Mouse (Mus musculus): ENCODE measurements around the gene Plcb2. TPM values are rescaled to one million over a fixed set of nuclear protein-coding genes. Genes with fewer than 3 reads are reported as not detected.

The Plcb2 gene
- polyA plus RNA-seq, 1 experiment: 37.0 TPM

DNA sequence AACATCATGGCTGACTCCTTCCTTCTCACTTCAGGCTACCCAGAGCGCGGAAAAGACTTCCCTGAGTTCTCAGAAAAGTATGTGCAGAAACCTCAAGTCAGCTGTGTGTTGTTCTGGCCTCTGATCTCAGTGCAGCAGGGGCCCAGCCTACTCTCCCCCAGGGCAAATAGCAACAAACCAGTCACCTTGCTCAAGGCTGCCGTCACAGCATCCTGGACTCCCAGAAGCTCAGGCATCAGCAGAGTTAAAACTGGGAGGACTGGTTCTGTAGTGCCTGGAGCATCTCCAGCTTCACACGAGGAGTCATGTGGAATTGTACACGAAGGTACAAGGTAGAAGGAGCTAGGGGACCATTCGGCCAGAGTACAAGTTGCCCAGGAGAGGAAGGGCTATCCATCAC is 59.0 kb downstream of the Plcb2 start:
- Histone ChIP-seq H3K4me1 (ENCODE audit: control insufficient read depth, insufficient read depth, insufficient read length) (no peaks in the 10 kb centered on the region), H3K36me3 (ENCODE audit: control insufficient read depth, insufficient read depth, low read length) (no peaks in the 10 kb centered on the region), H3K4me3 (ENCODE audit: extremely low read depth, insufficient read depth, insufficient read length) (no peak overlapping the region), H3K27me3 (ENCODE audit: control insufficient read depth, insufficient read depth, low read length) (no peaks in the 10 kb centered on the region; the same call in 1 of the 2 replicates), H3K27ac (ENCODE audit: insufficient read depth, low read length) (no peak overlapping the region)
- 82% methylated on average over 6 of the region's 6 CpGs for WGBS
- DNase-seq (ENCODE audit: low read depth in 1 of 2, low spot score in 2 of 2): no peak
- TF ChIP-seq POLR2A (IDR thresholded peaks at IDR 0.05; ENCODE audit: low read depth, low read length) (no peak), CTCF (IDR thresholded peaks at IDR 0.05; ENCODE audit: extremely low read depth, insufficient read depth, insufficient read length, insufficient replicate concordance) (no peak)

DNA sequence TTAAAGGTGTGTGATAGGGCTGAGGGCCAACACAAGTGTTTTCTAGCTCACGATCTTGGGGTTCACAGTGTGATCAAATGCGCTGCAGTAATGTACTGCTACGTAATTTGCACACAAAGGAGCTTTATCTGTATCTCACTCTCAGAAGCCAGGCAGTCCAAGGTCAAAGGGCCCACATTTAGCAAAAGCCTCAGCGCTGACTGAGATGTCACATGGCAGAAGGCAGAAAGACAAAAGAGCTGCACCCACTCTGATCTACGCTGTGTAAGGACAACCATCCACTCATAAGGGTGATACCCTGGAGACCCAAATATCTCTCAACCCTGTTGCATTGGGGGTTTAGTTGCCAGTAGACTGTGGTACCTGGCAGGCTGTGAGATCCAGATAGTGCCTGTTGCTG is 61.1 kb downstream of the Plcb2 start:
- Histone ChIP-seq H3K36me3 (ENCODE audit: control insufficient read depth, insufficient read depth, low read length) (no peaks in the 10 kb centered on the region), H3K27me3 (ENCODE audit: control insufficient read depth, insufficient read depth, low read length) (0 out of 2 replicates have a peak, but pooled peaks cover 3% of the 10 kb centered on the region), H3K4me3 (ENCODE audit: extremely low read depth, insufficient read depth, insufficient read length) (no peak overlapping the region), H3K27ac (ENCODE audit: insufficient read depth, low read length) (no peak overlapping the region), H3K4me1 (ENCODE audit: control insufficient read depth, insufficient read depth, insufficient read length) (peaks cover 8% of the 10 kb centered on the region)
- WGBS: 84% methylated on average over 5 of the region's 5 CpGs
- DNase-seq (ENCODE audit: low read depth in 1 of 2, low spot score in 2 of 2): no peak
- no peak for TF ChIP-seq POLR2A (IDR thresholded peaks at IDR 0.05; ENCODE audit: low read depth, low read length)
- no peak for TF ChIP-seq CTCF (IDR thresholded peaks at IDR 0.05; ENCODE audit: extremely low read depth, insufficient read depth, insufficient read length, insufficient replicate concordance)

DNA sequence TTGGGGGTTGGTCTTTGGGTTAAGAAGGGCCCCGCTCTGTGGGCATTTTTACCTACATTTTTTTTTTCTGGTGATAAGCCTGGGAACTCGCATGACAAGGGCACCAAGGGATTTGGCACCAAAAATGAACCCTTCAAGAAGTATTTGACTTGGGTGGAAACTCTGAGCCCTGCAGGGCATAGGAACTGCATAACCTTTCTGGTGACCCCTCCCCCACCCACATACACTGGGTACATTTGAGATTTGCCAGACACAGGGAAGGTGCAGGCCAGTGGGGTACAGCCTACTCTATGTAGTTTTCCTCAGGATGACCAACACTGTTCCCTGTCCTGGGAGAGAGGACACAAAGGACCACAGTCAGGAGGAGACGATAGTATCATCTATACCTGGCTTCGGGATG is 62.6 kb downstream of the Plcb2 start:
- TF ChIP-seq POLR2A (IDR thresholded peaks at IDR 0.05; ENCODE audit: low read depth, low read length): no peak
- peaks cover 8% of the 10 kb centered on the region for H3K4me1 ChIP-seq (ENCODE audit: control insufficient read depth, insufficient read depth, insufficient read length)
- no peaks in the 10 kb centered on the region for H3K36me3 ChIP-seq (ENCODE audit: control insufficient read depth, insufficient read depth, low read length)
- no peak overlapping the region for H3K4me3 ChIP-seq (ENCODE audit: extremely low read depth, insufficient read depth, insufficient read length)
- no peak for DNase-seq (ENCODE audit: low read depth in 1 of 2, low spot score in 2 of 2)
- WGBS: 84% methylated on average over 4 of the region's 4 CpGs
- 0 out of 2 replicates have a peak, but pooled peaks cover 3% of the 10 kb centered on the region for H3K27me3 ChIP-seq (ENCODE audit: control insufficient read depth, insufficient read depth, low read length)
- no peak overlapping the region for H3K27ac ChIP-seq (ENCODE audit: insufficient read depth, low read length)

DNA sequence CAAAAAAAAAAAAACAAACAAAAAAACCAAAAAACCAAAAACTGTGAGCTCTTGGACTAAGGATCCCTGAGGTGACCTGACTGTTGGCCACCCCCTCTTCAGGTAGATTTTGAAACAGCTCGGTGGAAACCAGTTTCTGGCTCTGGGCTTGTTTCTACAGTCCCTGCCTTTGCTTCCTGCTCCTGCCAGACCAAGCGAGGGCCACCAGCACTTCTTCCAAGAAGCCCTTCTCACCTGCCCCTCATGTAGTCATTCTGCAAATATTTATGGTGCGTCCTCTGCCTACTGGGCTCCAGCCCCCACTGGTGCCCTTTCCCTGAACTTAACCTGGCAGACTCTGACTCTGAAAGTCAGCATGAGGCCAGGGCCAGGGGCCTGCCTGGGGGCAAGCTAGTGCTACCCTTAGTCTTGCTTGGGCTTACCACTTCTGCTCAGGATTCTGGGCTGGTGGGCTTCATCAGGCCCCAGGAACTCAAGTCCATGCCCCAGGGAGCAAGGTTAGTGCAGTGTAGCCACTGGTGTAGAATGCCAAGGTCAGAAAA is 63.2 kb downstream of the Plcb2 start:
- DNase-seq (ENCODE audit: low read depth in 1 of 2, low spot score in 2 of 2): no peak
- Histone ChIP-seq H3K27ac (ENCODE audit: insufficient read depth, low read length) (no peak overlapping the region), H3K4me1 (ENCODE audit: control insufficient read depth, insufficient read depth, insufficient read length) (peaks cover 8% of the 10 kb centered on the region), H3K4me3 (ENCODE audit: extremely low read depth, insufficient read depth, insufficient read length) (no peak overlapping the region), H3K36me3 (ENCODE audit: control insufficient read depth, insufficient read depth, low read length) (no peaks in the 10 kb centered on the region), H3K27me3 (ENCODE audit: control insufficient read depth, insufficient read depth, low read length) (0 out of 2 replicates have a peak, but pooled peaks cover 3% of the 10 kb centered on the region)
- TF ChIP-seq CTCF (IDR thresholded peaks at IDR 0.05; ENCODE audit: extremely low read depth, insufficient read depth, insufficient read length, insufficient replicate concordance): no peak
- TF ChIP-seq POLR2A (IDR thresholded peaks at IDR 0.05; ENCODE audit: low read depth, low read length): no peak
- 85% methylated on average over 3 of the region's 3 CpGs for WGBS

DNA sequence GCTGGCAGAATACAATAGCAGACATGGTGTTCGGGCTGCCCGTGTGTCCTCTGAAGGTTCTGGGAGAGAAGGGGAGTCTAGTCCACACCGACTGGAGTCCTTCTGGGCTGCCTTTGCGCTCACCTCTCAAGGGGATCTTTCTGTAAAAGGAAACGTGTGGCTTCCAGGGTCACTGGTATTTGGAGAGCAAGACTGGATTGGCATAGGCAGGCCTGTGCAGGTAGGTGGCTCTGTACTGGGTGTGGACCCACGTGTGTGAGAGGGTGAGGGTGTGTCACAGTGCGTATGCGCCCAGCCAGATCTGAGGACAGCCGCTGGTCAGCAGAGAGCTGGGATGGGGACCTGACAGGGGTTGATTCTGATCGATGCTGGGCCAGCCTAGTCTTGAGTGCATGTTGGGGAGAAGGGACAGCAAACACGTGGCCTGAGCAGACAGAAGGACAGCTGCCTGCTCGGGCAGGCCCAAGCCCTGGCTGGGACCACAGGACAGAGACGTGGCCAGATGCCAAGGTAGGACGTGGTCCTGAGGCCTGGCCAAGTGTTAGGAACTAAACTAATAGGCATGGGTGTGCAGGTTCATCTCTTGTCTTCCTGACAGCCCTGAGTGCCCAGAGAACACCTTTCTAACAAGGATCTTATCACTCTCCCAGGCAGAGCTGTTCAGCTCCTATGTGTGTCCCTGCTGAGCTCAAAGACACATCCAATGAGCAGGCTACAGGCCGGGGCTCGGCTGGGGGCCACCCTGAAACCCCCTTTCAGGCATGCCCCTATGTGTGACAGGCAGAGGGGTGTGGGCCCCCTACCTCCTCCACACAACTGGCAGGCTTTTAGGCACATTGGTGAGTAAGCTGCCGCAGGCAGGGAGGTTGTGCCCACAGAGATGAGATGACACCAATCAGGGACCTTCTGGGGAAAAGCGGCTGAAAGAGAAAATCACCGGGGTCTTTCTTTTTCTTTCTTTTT is 64.2 kb downstream of the Plcb2 start:
- 84% methylated on average over 19 of the region's 19 CpGs for whole genome bisulfite sequencing
- H3K4me1 ChIP-seq (ENCODE audit: control insufficient read depth, insufficient read depth, insufficient read length): peaks cover 11% of the 10 kb centered on the region
- TF ChIP-seq POLR2A (IDR thresholded peaks at IDR 0.05; ENCODE audit: low read depth, low read length) (no peak), CTCF (IDR thresholded peaks at IDR 0.05; ENCODE audit: extremely low read depth, insufficient read depth, insufficient read length, insufficient replicate concordance) (no peak)
- no peaks in the 10 kb centered on the region for H3K36me3 ChIP-seq (ENCODE audit: control insufficient read depth, insufficient read depth, low read length)
- H3K27me3 ChIP-seq (ENCODE audit: control insufficient read depth, insufficient read depth, low read length): 0 out of 2 replicates have a peak, but pooled peaks cover 3% of the 10 kb centered on the region
- DNase-seq (ENCODE audit: low read depth in 1 of 2, low spot score in 2 of 2): no peak
- peak overlapping the region; percentile 39; the same call in 1 of the 2 replicates for H3K4me3 ChIP-seq (ENCODE audit: extremely low read depth, insufficient read depth, insufficient read length)
- H3K27ac ChIP-seq (ENCODE audit: insufficient read depth, low read length): no peak overlapping the region

DNA sequence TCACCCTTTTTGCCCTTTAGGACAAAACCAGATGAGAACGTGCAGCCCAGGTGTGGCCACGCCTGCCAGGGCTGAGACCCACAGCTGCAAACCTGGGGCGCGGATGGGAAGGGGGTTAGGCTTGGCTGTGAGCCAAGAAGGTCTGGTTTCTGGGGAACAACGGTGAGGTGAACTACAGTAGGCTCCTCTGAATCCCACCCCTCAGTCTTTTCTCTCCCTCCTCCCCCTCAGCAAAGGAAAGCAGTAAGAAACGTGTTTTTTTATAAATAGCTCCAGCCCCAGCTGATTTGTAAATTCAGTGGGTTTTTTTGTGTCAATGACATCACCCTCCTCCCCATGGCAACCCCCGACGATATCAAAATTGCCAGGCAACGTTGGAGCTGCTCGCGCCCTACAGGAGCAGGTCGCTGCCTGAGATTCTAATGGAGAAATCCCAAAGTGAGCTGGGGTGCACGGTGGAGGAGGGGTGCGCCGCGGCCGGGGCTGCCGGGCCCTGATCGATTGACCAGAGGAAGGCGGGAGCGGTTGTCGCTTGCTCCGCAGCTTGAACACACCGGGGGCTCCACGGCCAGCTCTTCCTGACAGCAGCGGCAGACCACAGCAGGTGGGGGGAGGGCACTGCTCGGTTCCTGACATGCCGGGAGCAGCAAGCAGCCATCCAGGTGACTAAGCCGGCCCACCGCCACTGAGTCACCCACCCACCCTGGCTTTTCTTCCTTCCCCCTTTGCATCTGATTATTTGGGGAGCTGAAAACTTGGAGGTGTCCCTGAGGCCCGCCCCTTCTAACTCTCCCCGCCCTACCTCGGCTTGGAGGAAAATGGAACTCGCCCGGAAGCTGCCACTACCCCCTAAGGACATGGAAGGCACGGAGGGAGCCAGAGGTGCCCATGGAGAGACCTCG is 65.1 kb downstream of the Plcb2 start, which contains the start of gene Pak6:
Pak6 (plus strand) TSS at position 402 of the 902 bp plus-strand sequence.
- Histone ChIP-seq H3K27ac (ENCODE audit: insufficient read depth, low read length) (no peak within 1 kb of the TSS), H3K4me1 (ENCODE audit: control insufficient read depth, insufficient read depth, insufficient read length) (peaks cover 16% of the 10 kb centered on the region), H3K36me3 (ENCODE audit: control insufficient read depth, insufficient read depth, low read length) (no peaks in the 10 kb centered on the region), H3K4me3 (ENCODE audit: extremely low read depth, insufficient read depth, insufficient read length) (peak within 1 kb of the TSS; percentile 39; the same call in 1 of the 2 replicates), H3K27me3 (ENCODE audit: control insufficient read depth, insufficient read depth, low read length) (0 out of 2 replicates have a peak, but pooled peaks cover 3% of the 10 kb centered on the region)
- 9% methylated on average over 37 of the region's 37 CpGs for WGBS
- no peak for TF ChIP-seq POLR2A (IDR thresholded peaks at IDR 0.05; ENCODE audit: low read depth, low read length)
- no peak for TF ChIP-seq CTCF (IDR thresholded peaks at IDR 0.05; ENCODE audit: extremely low read depth, insufficient read depth, insufficient read length, insufficient replicate concordance)
- no peak for DNase-seq (ENCODE audit: low read depth in 1 of 2, low spot score in 2 of 2)

Measured in spleen, adult 2 months (tissue).